Mouse (Mus musculus) erythroblast, embryonic 14.5 days (primary cell): ENCODE measurements around the gene Rdh7. TPM values are rescaled to one million over a fixed set of nuclear protein-coding genes. Genes with fewer than 3 reads are reported as not detected.
"Not testable (repeated sequence)": the region's sequence is repeated elsewhere in the genome, so short reads cannot be mapped to it uniquely, and the experiment has no call there.

Experiments used
- H3K27me3 ChIP-seq: 2 replicates; pipeline ENCODE4 v1.6.1; 2012; ENCODE audit warnings: inconsistent platforms; ENCODE audit not compliant: control insufficient read depth
- H3K36me3 ChIP-seq: 2 replicates; pipeline ENCODE4 v1.6.1; 2012; ENCODE audit warnings: mild to moderate bottlenecking, inconsistent platforms; ENCODE audit not compliant: control insufficient read depth
- H3K4me1 ChIP-seq: 2 replicates; pipeline ENCODE4 v1.6.1; 2012; ENCODE audit warnings: inconsistent platforms; ENCODE audit not compliant: control insufficient read depth
- H3K4me3 ChIP-seq: replicated peaks from 2 replicates; pipeline ENCODE3; 2012; ENCODE audit warnings: moderate library complexity, mild to moderate bottlenecking, inconsistent platforms
- H3K9me3 ChIP-seq: 2 replicates; pipeline ENCODE4 v1.6.1; 2012; ENCODE audit warnings: low read length, inconsistent platforms, mixed read lengths; ENCODE audit not compliant: control insufficient read depth
- GATA1 ChIP-seq: IDR thresholded peaks from 2 replicates; pipeline ENCODE4 v1.6.1; 2012; ENCODE audit warnings: low read length, inconsistent platforms, mixed read lengths
- TAL1 ChIP-seq: IDR thresholded peaks from 3 replicates; pipeline ENCODE4 v1.6.1; 2012; ENCODE audit warnings: low read length, inconsistent platforms, mixed read lengths
- polyA plus RNA-seq: library from polyadenylated mRNA; stranded (reverse); fragments of >175 nt; gene quantifications from 2 replicates; pipeline ENCODE4 v1.2.3, GENCODE M21; 2012

Rdh7 gene
- polyA plus RNA-seq, 1 experiment = not detected

GRCm38 (mm10) chr10:127835292-127835691 lies 53.3 kb downstream of the Rdh7 start:
- no peak for TF ChIP-seq GATA1
- TF ChIP-seq TAL1 = no peak
- H3K9me3 ChIP-seq = peaks cover 10% of the 10 kb centered on the region
- H3K4me3 ChIP-seq = no peak overlapping the region
- no peaks in the 10 kb centered on the region for H3K4me1 ChIP-seq
- H3K36me3 ChIP-seq = no peaks in the 10 kb centered on the region
- no peaks in the 10 kb centered on the region for H3K27me3 ChIP-seq

- H3K4me1 ChIP-seq, H3K36me3 ChIP-seq, H3K27me3 ChIP-seq, H3K4me3 ChIP-seq: not testable (repeated sequence)
- peaks cover 10% of the 10 kb centered on the region for H3K9me3 ChIP-seq
These were observed 54.4 kb downstream of the Rdh7 start for GRCm38 (mm10) chr10:127834186-127834585.

Other genes with a start within 250 kb of the Rdh7 start
- 1.2 and 2.1 TPM in 2 replicates for gene Stat6, start 245.8 kb downstream of the Rdh7 start, polyA plus RNA-seq
- 0.04 and 0.14 TPM in 2 replicates for gene Nemp1, start 221.9 kb downstream of the Rdh7 start, polyA plus RNA-seq
- 0.03 and 0.08 TPM in 2 replicates for gene Nab2, start 220.2 kb downstream of the Rdh7 start, polyA plus RNA-seq
- 0.02 TPM in 1 of 2 replicates, not detected in the other for gene Myo1a, start 183.6 kb downstream of the Rdh7 start, polyA plus RNA-seq
- 7.2 and 9.6 TPM in 2 replicates for gene Tac2, start 164.3 kb downstream of the Rdh7 start, polyA plus RNA-seq
- gene Zbtb39, start 149.3 kb downstream of the Rdh7 start, polyA plus RNA-seq = 0.02 and 0.03 TPM in 2 replicates
- gene Gpr182, start 137.1 kb downstream of the Rdh7 start, polyA plus RNA-seq = 0.12 and 0.19 TPM in 2 replicates
- gene Rdh1, start 129.1 kb downstream of the Rdh7 start, polyA plus RNA-seq = not detected in 2 replicates
- gene Rdh16f1, start 129.0 kb downstream of the Rdh7 start, polyA plus RNA-seq = not detected in 2 replicates
- not detected in 2 replicates for gene Rdh9, start 112.4 kb downstream of the Rdh7 start, polyA plus RNA-seq
- not detected in 2 replicates for gene Rdh16, start 87.7 kb downstream of the Rdh7 start, polyA plus RNA-seq
- gene Rdh19, start 38.9 kb downstream of the Rdh7 start, polyA plus RNA-seq = not detected in 2 replicates
- not detected in 2 replicates for gene Rdh16f2, start 22.3 kb downstream of the Rdh7 start, polyA plus RNA-seq
- not detected in 2 replicates for gene Sdr9c7, start 9.7 kb upstream of the Rdh7 start, polyA plus RNA-seq
- gene Hsd17b6, start 118.8 kb upstream of the Rdh7 start, polyA plus RNA-seq = not detected in 2 replicates
- gene Prim1, start 126.4 kb upstream of the Rdh7 start, polyA plus RNA-seq = 1.3 TPM in 2 replicates
- 10.5 and 11.0 TPM in 2 replicates for gene Naca, start 146.8 kb upstream of the Rdh7 start, polyA plus RNA-seq
- gene Ptges3, start 170.1 kb upstream of the Rdh7 start, polyA plus RNA-seq = 8.6 and 11.8 TPM in 2 replicates
- 152 and 224 TPM in 2 replicates for gene Atp5b, start 194.5 kb upstream of the Rdh7 start, polyA plus RNA-seq
- 3.2 and 3.6 TPM in 2 replicates for gene Baz2a, start 202.8 kb upstream of the Rdh7 start, polyA plus RNA-seq